Mouse (Mus musculus) ES-Bruce4 (cell line): ENCODE measurements around the gene Pitpnc1. TPM values are rescaled to one million over a fixed set of nuclear protein-coding genes. Genes with fewer than 3 reads are reported as not detected.

Experiments used
- H3K27ac ChIP-seq: 2 replicates; pipeline ENCODE4 v1.5.1; 2012; ENCODE audit warnings: low read length, inconsistent platforms; ENCODE audit not compliant: insufficient read depth
- H3K27me3 ChIP-seq: 2 replicates; pipeline ENCODE4 v1.6.1; 2012; ENCODE audit warnings: mild to moderate bottlenecking, low read length, inconsistent platforms; ENCODE audit not compliant: control insufficient read depth, poor library complexity, insufficient read depth, severe bottlenecking
- H3K36me3 ChIP-seq: 2 replicates; pipeline ENCODE4 v1.6.1; 2012; ENCODE audit warnings: inconsistent platforms, mild to moderate bottlenecking, low read length, moderate library complexity; ENCODE audit not compliant: control insufficient read depth, poor library complexity, insufficient read depth, severe bottlenecking
- H3K4me1 ChIP-seq: one replicate; pipeline ENCODE4 v1.8.1; 2011; ENCODE audit warnings: low read length; ENCODE audit not compliant: control insufficient read depth, insufficient read depth
- H3K4me3 ChIP-seq: 2 replicates; pipeline ENCODE4 v1.5.1; 2011; ENCODE audit warnings: low read depth, mild to moderate bottlenecking, low read length
- H3K9ac ChIP-seq: 2 replicates; pipeline ENCODE4 v1.6.1; 2012; ENCODE audit warnings: low read depth, mild to moderate bottlenecking, inconsistent platforms; ENCODE audit not compliant: poor library complexity, severe bottlenecking
- H3K9me3 ChIP-seq: replicated peaks from 2 replicates; pipeline ENCODE4 v1.6.1; 2012; ENCODE audit warnings: mild to moderate bottlenecking, low read length, inconsistent platforms; ENCODE audit not compliant: control insufficient read depth, poor library complexity, insufficient read depth, severe bottlenecking
- CTCF ChIP-seq: IDR thresholded peaks from one replicate; pipeline ENCODE4 v1.8.1; 2011; ENCODE audit warnings: low read depth, low read length
- EP300 ChIP-seq: IDR thresholded peaks from 2 replicates; pipeline ENCODE4 v1.6.1; 2011; ENCODE audit warnings: low read depth, low read length; ENCODE audit not compliant: insufficient read depth
- POLR2A ChIP-seq: IDR thresholded peaks from one replicate; pipeline ENCODE4 v1.8.1; 2011; ENCODE audit warnings: low read length; ENCODE audit not compliant: insufficient read depth
- polyA plus RNA-seq: library from polyadenylated mRNA; stranded (reverse); fragments of >200 nt; gene quantifications from 2 replicates; pipeline ENCODE4 v1.2.4, GENCODE M21; 2011; ENCODE audit warnings: low read depth; ENCODE audit not compliant: missing spikeins, insufficient read depth, insufficient read length

The Pitpnc1 gene
- polyA plus RNA-seq, 1 experiment = 27.1 TPM

GRCm38 (mm10) chr11:107317653-107318281, 152.7 kb downstream of the Pitpnc1 start:
- no peak for TF ChIP-seq CTCF
- no peak for TF ChIP-seq EP300
- no peak for TF ChIP-seq POLR2A
- no peaks in the 10 kb centered on the region; the same call in 1 of the 2 replicates for H3K36me3 ChIP-seq
- H3K9ac ChIP-seq = no peak overlapping the region
- H3K4me1 ChIP-seq = no peaks in the 10 kb centered on the region
- no peak overlapping the region for H3K27ac ChIP-seq
- no peaks in the 10 kb centered on the region for H3K9me3 ChIP-seq
- no peak overlapping the region for H3K4me3 ChIP-seq
- H3K27me3 ChIP-seq = no peaks in the 10 kb centered on the region

GRCm38 (mm10) chr11:107315475-107315874, 155.0 kb downstream of the Pitpnc1 start:
- Histone ChIP-seq H3K9me3 (no peaks in the 10 kb centered on the region), H3K36me3 (no peaks in the 10 kb centered on the region; the same call in 1 of the 2 replicates), H3K4me3 (no peak overlapping the region), H3K27me3 (no peaks in the 10 kb centered on the region), H3K27ac (no peak overlapping the region), H3K9ac (no peak overlapping the region), H3K4me1 (no peaks in the 10 kb centered on the region)
- no peak for TF ChIP-seq CTCF
- TF ChIP-seq EP300 = no peak
- no peak for TF ChIP-seq POLR2A

GRCm38 (mm10) chr11:107310338-107311121, 160.0 kb downstream of the Pitpnc1 start:
- H3K27ac ChIP-seq = peak overlapping the region; percentile 37

GRCm38 (mm10) chr11:107306170-107306569, 164.3 kb downstream of the Pitpnc1 start:
- no peak overlapping the region for H3K4me3 ChIP-seq
- H3K27ac ChIP-seq = no peak overlapping the region
- TF ChIP-seq EP300 (no peak), POLR2A (no peak), CTCF (no peak)
- no peaks in the 10 kb centered on the region for H3K27me3 ChIP-seq
- H3K36me3 ChIP-seq = no peaks in the 10 kb centered on the region
- no peaks in the 10 kb centered on the region for H3K4me1 ChIP-seq
- H3K9ac ChIP-seq = no peak overlapping the region
- no peaks in the 10 kb centered on the region for H3K9me3 ChIP-seq

More at GRCm38 (mm10) chr11:107310338-107311121, 160.0 kb downstream of the Pitpnc1 start:
- Histone ChIP-seq H3K36me3 (no peaks in the 10 kb centered on the region), H3K4me3 (no peak overlapping the region), H3K9ac (no peak overlapping the region), H3K27me3 (no peaks in the 10 kb centered on the region), H3K4me1 (no peaks in the 10 kb centered on the region), H3K9me3 (no peaks in the 10 kb centered on the region)
- TF ChIP-seq CTCF = no peak
- peak; percentile 63; the same call in 1 of the 2 replicates for TF ChIP-seq EP300

- no peaks in the 10 kb centered on the region for H3K36me3 ChIP-seq
- no peak overlapping the region for H3K27ac ChIP-seq
- H3K9me3 ChIP-seq = no peaks in the 10 kb centered on the region
- TF ChIP-seq EP300 = no peak
- no peak for TF ChIP-seq POLR2A
- TF ChIP-seq CTCF = no peak
- no peak overlapping the region for H3K9ac ChIP-seq
- no peak overlapping the region for H3K4me3 ChIP-seq
- H3K4me1 ChIP-seq = no peaks in the 10 kb centered on the region
- no peaks in the 10 kb centered on the region for H3K27me3 ChIP-seq
Observed at GRCm38 (mm10) chr11:107302141-107302540, 168.4 kb downstream of the Pitpnc1 start.

- no peaks in the 10 kb centered on the region for H3K9me3 ChIP-seq
- no peaks in the 10 kb centered on the region for H3K27me3 ChIP-seq
- no peaks in the 10 kb centered on the region for H3K4me1 ChIP-seq
- no peak overlapping the region for H3K4me3 ChIP-seq
- no peak overlapping the region for H3K9ac ChIP-seq
- H3K27ac ChIP-seq = no peak overlapping the region
- no peaks in the 10 kb centered on the region for H3K36me3 ChIP-seq
- TF ChIP-seq POLR2A (no peak), CTCF (no peak), EP300 (no peak)
Observed at GRCm38 (mm10) chr11:107300235-107300634, 170.3 kb downstream of the Pitpnc1 start.
